Mouse (Mus musculus) adrenal gland, adult 8-10 months (tissue): Measurements from ENCODE around the gene Top3a. TPM values are rescaled to one million over a fixed set of nuclear protein-coding genes. Genes with fewer than 3 reads are reported as not detected.
A peak's percentile ranks its signal among the peaks of the same experiment; 100 is the strongest.

Source experiments
- DNase-seq: peaks from one replicate; pipeline ENCODE4 v3.0.0; 2022
- total RNA-seq, 4 experiments: library from RNA; stranded (reverse); gene quantifications; 2 replicates each; pipeline ENCODE4 v1.2.4; 2022

Top3a gene
- total RNA-seq, 4 experiments from 2014 or later, result 11.9 to 15.8 (median 14.6) TPM

GRCm38 (mm10) chr11:60774841-60775240, 2.3 kb downstream of the Top3a start:
- DNase-seq, result no peak

GRCm38 (mm10) chr11:60774158-60774689, 2.9 kb downstream of the Top3a start:
- DNase-seq, result no peak

- no peak for DNase-seq
These were observed 5.0 kb downstream of the Top3a start for GRCm38 (mm10) chr11:60772161-60772560.

- no peak for DNase-seq
These were observed 6.4 kb downstream of the Top3a start for GRCm38 (mm10) chr11:60770776-60771175.

GRCm38 (mm10) chr11:60769322-60769721, 7.8 kb downstream of the Top3a start:
- no peak for DNase-seq

DNA sequence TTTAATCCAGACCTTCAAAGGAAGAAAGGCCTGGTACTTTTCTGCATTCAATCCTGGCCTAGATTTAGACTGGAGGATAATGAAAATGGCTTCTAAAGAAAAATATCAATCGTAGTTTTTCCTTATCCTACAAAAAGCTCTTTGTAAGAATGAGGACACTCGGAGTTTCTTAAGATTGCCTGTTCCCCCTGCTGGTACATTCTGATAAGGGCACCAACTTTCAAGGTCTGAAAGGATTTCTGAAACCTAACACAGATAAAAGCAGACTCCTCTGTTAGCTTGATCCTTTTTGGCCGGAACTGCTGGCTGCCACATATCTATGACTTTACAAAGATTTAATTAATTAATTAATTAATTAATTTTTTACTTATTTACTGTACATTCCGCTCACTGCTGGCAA, 10.2 kb downstream of the Top3a start:
- no peak for DNase-seq

- no peak for DNase-seq
These were observed 15.5 kb downstream of the Top3a start for GRCm38 (mm10) chr11:60761681-60762080.

DNA sequence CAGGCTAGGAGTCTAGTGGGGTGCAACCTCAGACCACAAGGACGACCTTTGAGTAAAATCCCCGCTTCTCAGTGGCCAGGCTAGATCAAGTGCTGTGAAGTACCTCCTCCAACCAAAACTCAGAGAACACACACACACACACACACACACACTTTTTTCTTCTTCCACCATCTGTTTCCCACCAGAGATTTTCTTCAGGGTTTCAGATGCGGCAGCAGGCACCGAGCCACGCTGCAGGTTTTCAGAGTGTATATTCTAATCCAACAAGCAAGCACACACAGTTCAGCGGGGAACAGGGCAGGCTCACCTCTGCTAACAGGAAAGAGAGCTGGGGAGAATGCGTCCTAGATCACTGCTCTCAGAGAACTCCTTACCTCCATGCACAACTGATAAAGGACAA, 21.6 kb downstream of the Top3a start:
- DNase-seq, result no peak

- DNase-seq, result no peak
These were observed 36.8 kb downstream of the Top3a start for GRCm38 (mm10) chr11:60740321-60740720.

- no peak for DNase-seq
These were observed 39.7 kb downstream of the Top3a start for GRCm38 (mm10) chr11:60737450-60737849.

- no peak for DNase-seq
These were observed 40.7 kb downstream of the Top3a start for GRCm38 (mm10) chr11:60736491-60736890.

DNA sequence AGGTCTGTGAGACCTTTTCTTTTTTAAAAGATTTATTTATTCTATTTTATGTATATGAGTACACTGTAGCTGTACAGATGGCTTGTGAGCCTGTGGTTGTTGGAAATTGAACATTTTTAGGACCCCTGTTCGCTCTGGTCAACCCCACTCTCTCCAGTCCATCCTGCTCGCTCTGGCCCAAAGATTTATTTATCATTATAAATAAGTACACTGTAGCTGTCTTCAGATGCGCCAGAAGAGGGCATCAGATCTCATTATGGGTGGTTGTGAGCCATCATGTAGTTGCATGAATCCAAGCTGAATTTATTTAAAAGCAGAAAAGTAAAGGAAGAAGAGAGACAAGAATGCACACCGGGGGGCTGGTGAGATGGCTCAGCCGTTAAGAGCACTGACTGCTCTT, 42.0 kb downstream of the Top3a start:
- no peak for DNase-seq

DNA sequence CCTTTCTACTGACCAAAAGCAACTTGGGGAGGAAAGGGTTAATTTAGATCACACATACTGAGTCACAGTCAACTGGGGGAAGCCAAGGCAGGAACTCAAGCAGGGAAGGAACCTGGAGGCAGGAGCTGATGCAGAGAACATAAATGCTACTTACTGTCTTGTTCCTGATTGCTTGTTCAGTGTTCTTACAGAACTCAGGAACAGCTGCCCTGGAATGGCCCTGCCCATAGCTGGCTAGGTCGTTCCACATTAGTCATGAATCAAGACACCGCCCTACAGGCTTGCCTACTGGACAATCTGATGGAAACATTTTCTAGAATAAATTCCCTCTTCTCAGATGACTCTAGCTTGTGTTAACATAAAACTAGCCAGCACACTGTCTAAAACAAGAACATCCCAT, 43.0 kb downstream of the Top3a start:
- DNase-seq, result no peak

- no peak for DNase-seq
These were observed 45.9 kb downstream of the Top3a start for GRCm38 (mm10) chr11:60731251-60731650.

GRCm38 (mm10) chr11:60730169-60730568, 47.0 kb downstream of the Top3a start:
- no peak for DNase-seq

- DNase-seq, result peak; percentile 75
These were observed 47.9 kb downstream of the Top3a start for GRCm38 (mm10) chr11:60729217-60729641.

GRCm38 (mm10) chr11:60728260-60728761, 48.9 kb downstream of the Top3a start, which contains the start of gene Mief2:
Mief2 (plus strand) TSS chr11:60728398.
- DNase-seq, result peak; percentile 94

DNA sequence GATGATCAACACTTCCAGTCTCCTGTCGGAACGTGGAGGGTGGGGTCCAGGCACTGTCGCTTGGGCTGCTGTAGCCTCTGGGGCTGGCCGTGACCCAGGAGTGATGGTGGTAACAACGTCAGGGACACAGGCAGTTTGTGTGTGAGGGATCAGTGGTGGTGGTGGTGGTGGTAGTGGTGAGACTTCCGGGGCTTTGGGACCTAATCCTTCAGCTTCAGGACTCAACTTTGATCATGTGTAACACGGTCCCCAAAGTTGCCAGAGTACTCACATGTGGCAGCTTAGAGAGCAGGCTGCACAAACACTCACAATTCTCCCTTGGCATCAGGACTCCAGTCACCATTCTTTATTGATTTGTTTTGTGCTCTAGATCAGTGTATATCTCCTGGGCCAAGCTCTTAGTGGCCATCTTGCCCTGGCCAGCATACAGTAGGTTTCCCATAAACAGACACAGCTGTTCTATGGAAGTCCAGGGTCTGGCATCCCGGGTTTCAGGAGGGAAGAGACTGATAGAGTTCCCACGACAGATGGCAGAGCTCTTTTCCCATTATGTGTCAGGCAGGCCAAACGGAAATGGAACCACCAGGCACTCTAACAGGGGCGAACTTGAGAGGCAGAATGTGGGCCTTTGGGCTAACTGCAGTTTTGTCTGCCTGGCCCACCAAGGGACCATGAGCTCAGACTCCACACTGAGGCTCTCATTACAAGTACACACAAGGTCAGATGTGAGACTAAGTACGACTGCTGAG, 49.6 kb downstream of the Top3a start:
- no peak for DNase-seq

- peak; percentile 68 for DNase-seq
These were observed 50.4 kb downstream of the Top3a start, which contains the start of gene Flii for GRCm38 (mm10) chr11:60726601-60727391. Flii (minus strand) TSS chr11:60727263.

DNA sequence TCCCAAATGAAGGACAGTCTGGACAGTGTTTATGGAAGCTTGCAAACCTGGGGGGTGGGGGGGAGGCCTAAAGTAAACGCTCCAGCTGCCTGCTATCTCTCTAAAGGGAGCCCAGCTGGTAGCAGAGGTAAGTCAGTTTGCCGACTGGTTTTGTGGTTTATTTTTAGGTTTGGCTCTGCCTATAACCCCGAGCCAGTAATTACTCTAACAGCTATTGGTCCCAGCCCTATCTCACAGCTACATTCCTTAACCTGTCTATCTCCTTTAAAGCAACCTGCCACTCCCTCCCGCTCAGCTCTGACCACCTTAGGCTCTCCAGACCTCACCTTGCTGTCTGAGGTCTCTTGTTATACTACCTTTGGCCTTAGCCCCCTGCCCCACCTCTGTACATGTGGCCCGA, 57.9 kb downstream of the Top3a start:
- DNase-seq, result no peak

DNA sequence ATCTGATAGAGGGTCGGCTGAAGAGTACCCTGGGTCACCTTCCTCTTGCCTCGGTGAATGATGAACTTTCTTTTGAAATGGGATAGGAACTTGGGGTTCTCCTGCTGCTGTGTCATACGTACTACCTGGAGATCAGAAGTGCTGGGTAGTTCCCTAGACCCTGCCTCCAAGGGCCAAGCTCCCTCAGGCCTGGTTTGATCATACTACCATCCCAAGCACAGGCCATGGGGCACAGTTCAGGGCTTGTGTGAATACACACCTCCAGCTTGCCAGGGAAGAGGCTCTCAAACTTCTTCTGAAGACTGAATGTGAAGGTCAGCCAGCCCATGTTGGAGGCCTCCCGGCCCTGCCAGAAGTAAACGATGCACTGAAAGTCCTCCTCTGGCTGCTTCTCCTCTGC, 61.3 kb downstream of the Top3a start:
- DNase-seq, result no peak

DNA sequence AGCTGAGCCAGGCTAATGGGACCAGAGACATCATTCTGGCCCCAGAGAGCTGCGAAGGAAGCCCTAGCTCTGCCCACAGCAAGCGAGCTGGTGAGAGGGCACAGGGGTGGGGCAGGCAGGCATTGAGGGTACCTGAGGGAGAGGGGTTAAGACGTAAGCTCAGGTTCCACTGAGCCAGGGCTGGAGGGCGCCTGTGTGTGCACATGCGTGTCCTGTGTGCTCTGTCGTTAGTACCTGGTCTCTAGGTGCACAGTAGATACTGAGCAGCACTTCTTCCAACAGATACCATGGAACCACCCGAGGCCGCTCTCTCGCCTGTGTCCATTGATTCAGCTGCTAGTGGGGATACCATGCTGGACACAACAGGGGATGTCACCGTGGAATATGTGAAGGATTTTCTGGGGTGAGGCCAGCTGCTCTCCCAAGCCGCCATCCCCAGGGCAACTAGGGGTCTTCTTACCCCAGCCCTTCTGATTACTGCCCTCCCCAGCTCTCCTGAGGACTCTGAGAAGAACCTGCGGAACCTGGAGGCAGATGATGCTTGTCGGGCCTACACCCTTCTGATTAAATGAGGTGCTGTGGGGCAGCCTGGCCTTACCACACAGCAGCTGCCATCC, 64.4 kb downstream of the Top3a start:
- peak; percentile 1 for DNase-seq

DNA sequence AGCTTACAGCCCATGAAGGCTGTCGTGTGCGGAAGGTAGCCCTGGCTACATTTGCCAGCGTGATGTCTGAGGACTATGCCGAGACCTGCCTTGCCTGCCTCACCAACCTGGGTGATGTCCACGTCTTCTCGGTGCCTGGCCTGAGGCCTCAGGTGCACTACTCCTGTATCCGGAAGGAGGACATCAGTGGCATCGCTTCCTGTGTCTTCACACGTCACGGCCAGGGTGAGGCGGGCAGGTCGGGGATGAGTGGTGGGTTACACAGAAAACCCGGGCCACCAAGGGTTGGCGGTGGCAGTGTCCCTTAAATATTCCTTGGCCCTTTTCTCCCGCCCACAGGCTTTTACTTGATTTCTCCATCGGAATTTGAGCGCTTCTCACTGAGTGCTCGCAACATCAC, 65.1 kb downstream of the Top3a start:
- peak; percentile 1 for DNase-seq
